In genomic region chr12:78777916-78778315, GRCm38 (mm10) we compare ENCODE assay signal across 15 mouse cellular contexts. TPM values are rescaled to one million over a fixed set of nuclear protein-coding genes. Genes with fewer than 3 reads are reported as not detected.
A peak's percentile ranks its signal among the peaks of the same experiment; 100 is the strongest.
DNase-seq lines count a peak whose midpoint lies in the region; ATAC-seq lines count a peak whose summit lies in the region.
"Had no signal": no experiment of that assay in that cellular context is flagged by ENCODE, and none has a peak within 500 bp of the region (broad histone marks: within the 10 kb centered on the region; RNA-seq: fewer than 3 reads in every experiment).

No protein-coding gene starts in this region.

- no peaks in the 10 kb centered on the region for H3K27me3 ChIP-seq in midbrain, embryonic 10.5 days (ENCODE audit: low read depth, poor library complexity, severe bottlenecking)
- no peaks in the 10 kb centered on the region for H3K27me3 ChIP-seq in midbrain, embryonic 15.5 days (replicated peaks)
- H3K27me3 ChIP-seq in hindbrain, embryonic 12.5 days, result no peaks in the 10 kb centered on the region
- H3K27me3 ChIP-seq in neural tube, embryonic 14.5 days (ENCODE audit: control insufficient read depth, insufficient read depth, low read length), result no peaks in the 10 kb centered on the region
- H3K27me3 ChIP-seq: heart, embryonic 13.5 days had no signal

- peak overlapping the region; percentile 35; the same call in 1 of the 2 replicates for H3K27ac ChIP-seq in midbrain, embryonic 10.5 days (replicated peaks)
- no peak overlapping the region for H3K27ac ChIP-seq in midbrain, embryonic 15.5 days
- H3K27ac ChIP-seq in hindbrain, embryonic 12.5 days, result peak overlapping the region; percentile 48
- no peak overlapping the region for H3K27ac ChIP-seq in neural tube, embryonic 14.5 days (ENCODE audit: low read depth, low read length)
- H3K27ac ChIP-seq: heart, embryonic 13.5 days had no signal

- peaks cover 11% of the 10 kb centered on the region for H3K36me3 ChIP-seq in midbrain, embryonic 10.5 days
- no peaks in the 10 kb centered on the region for H3K36me3 ChIP-seq in midbrain, embryonic 15.5 days (replicated peaks)
- no peaks in the 10 kb centered on the region for H3K36me3 ChIP-seq in hindbrain, embryonic 12.5 days
- no peaks in the 10 kb centered on the region for H3K36me3 ChIP-seq in neural tube, embryonic 14.5 days (ENCODE audit: control insufficient read depth, insufficient read depth, low read length)

- peaks cover 32% of the 10 kb centered on the region for H3K4me1 ChIP-seq in midbrain, embryonic 10.5 days
- H3K4me1 ChIP-seq in midbrain, embryonic 15.5 days, result 0 out of 2 replicates have a peak, but pooled peaks cover 10% of the 10 kb centered on the region
- peaks cover 7% of the 10 kb centered on the region for H3K4me1 ChIP-seq in hindbrain, embryonic 12.5 days
- H3K4me1 ChIP-seq in neural tube, embryonic 14.5 days (ENCODE audit: control insufficient read depth, insufficient read depth, low read length), result no peaks in the 10 kb centered on the region

- no peak overlapping the region for H3K4me2 ChIP-seq in midbrain, embryonic 15.5 days
- no peak overlapping the region for H3K4me2 ChIP-seq in hindbrain, embryonic 12.5 days (replicated peaks)
- no peak overlapping the region for H3K4me2 ChIP-seq in neural tube, embryonic 14.5 days (ENCODE audit: low read depth, low read length)
- H3K4me2 ChIP-seq: heart, embryonic 13.5 days had no signal

- no peak for DNase-seq in midbrain, embryonic 10.5 days (ENCODE audit: low spot score)
- peak; percentile 48 for DNase-seq in embryo, embryonic 10.5 days (ENCODE audit: low spot score)
- DNase-seq in left cerebral cortex, postnatal 36 days (ENCODE audit: low spot score in 2 of 2), result no peak
- no peak for DNase-seq in layer of hippocampus, postnatal 25 days (ENCODE audit: extremely low spot score in 1 of 2, low spot score in 1 of 2)
- DNase-seq: adrenal gland, postnatal 14 days; cerebellum, adult 11 months; gastrocnemius, postnatal 36 days; kidney, postnatal 14 days; lung, postnatal 14 days; retina, postnatal 1 day; spleen, adult 18-20 months had no signal

- no peak overlapping the region for H3K4me3 ChIP-seq in midbrain, embryonic 10.5 days
- H3K4me3 ChIP-seq in midbrain, embryonic 15.5 days, result no peak overlapping the region
- no peak overlapping the region for H3K4me3 ChIP-seq in hindbrain, embryonic 12.5 days
- H3K4me3 ChIP-seq in neural tube, embryonic 14.5 days (ENCODE audit: low read depth, low read length), result no peak overlapping the region
- H3K4me3 ChIP-seq: heart, embryonic 13.5 days had no signal

- 9% methylated on average over 2 of the region's 2 CpGs for WGBS in midbrain, embryonic 10.5 days
- WGBS in midbrain, embryonic 15.5 days, result 4% methylated on average over 2 of the region's 2 CpGs
- 12% methylated on average over 2 of the region's 2 CpGs for WGBS in hindbrain, embryonic 12.5 days
- WGBS in neural tube, embryonic 14.5 days, result 13% methylated on average over 2 of the region's 2 CpGs

- no peak for ATAC-seq in midbrain, embryonic 15.5 days (replicated peaks)
- peak; percentile 74 for ATAC-seq in hindbrain, embryonic 12.5 days (ENCODE audit: low FRiP score)
- ATAC-seq in neural tube, embryonic 14.5 days (ENCODE audit: low read depth), result peak; percentile 77

- no peak overlapping the region for H3K9ac ChIP-seq in midbrain, embryonic 15.5 days
- H3K9ac ChIP-seq in hindbrain, embryonic 12.5 days, result no peak overlapping the region
- H3K9ac ChIP-seq in neural tube, embryonic 14.5 days (replicated peaks; ENCODE audit: low read depth, low read length), result no peak overlapping the region
- H3K9ac ChIP-seq: heart, embryonic 13.5 days had no signal

- intact Hi-C loops in left cerebral cortex, postnatal 36 days (cut with DNase I), result no loop called here

- no peaks in the 10 kb centered on the region for H3K9me3 ChIP-seq in midbrain, embryonic 10.5 days (replicated peaks)
- H3K9me3 ChIP-seq in midbrain, embryonic 15.5 days, result no peaks in the 10 kb centered on the region
- no peaks in the 10 kb centered on the region for H3K9me3 ChIP-seq in hindbrain, embryonic 12.5 days (replicated peaks)
- no peaks in the 10 kb centered on the region for H3K9me3 ChIP-seq in neural tube, embryonic 14.5 days (ENCODE audit: control insufficient read depth, low read length)
- H3K9me3 ChIP-seq: heart, embryonic 13.5 days had no signal

RNA-seq across cellular contexts. Expression of gene Mpp5, which starts 29.2 kb away (rescaled TPM):
- 29.8 and 30.3 TPM in 2 replicates for polyA plus RNA-seq in midbrain, embryonic 10.5 days (2016; fragmentation: Nextera tagmentation; extraction: Ambion mirVana)
- 11.8 and 14.8 TPM in 2 replicates for polyA plus RNA-seq in midbrain, embryonic 15.5 days (2015; fragmentation: Nextera tagmentation; extraction: Ambion mirVana)
- polyA plus RNA-seq in hindbrain, embryonic 12.5 days (2016; fragmentation: Nextera tagmentation; extraction: Ambion mirVana), result 26.2 and 28.5 TPM in 2 replicates
- 11.4 and 16.8 TPM in 2 replicates for polyA plus RNA-seq in neural tube, embryonic 14.5 days (2014; fragmentation: Nextera tagmentation; extraction: Ambion mirVana)
- 10 to 100 TPM; 21.3 to 31.9 TPM for total RNA-seq in left cerebral cortex, postnatal 36 days (2021)
- 10 to 100 TPM; 29.4 to 32.0 TPM for total RNA-seq in layer of hippocampus, postnatal 25 days (2021)

Comparison
In these comparisons a context has a peak if more than half of its experiments do, and no peak if none do; other contexts are left out.
1. H3K27ac ChIP-seq: peak in midbrain, embryonic 10.5 days (single experiment) and hindbrain, embryonic 12.5 days (single experiment); none in midbrain, embryonic 15.5 days (single experiment) and neural tube, embryonic 14.5 days (single experiment).